Mouse (Mus musculus) liver, adult 2 months (tissue): ENCODE measurements around the gene Pcp2. TPM values are rescaled to one million over a fixed set of nuclear protein-coding genes. Genes with fewer than 3 reads are reported as not detected.

ENCODE experiments used
- DNase-seq: peaks from one replicate; pipeline ENCODE4 v3.0.0-alpha.2; 2011; ENCODE audit warnings: low read depth, low spot score; ENCODE audit errors: extremely low read depth
- H3K27ac ChIP-seq: fragments of 200-500 bp; replicated peaks from 2 replicates; pipeline ENCODE4 v1.5.1; 2012; ENCODE audit warnings: low read depth, mild to moderate bottlenecking, control low read depth, inconsistent platforms, low read length; ENCODE audit not compliant: insufficient read depth
- H3K27me3 ChIP-seq: fragments of 200-500 bp; 2 replicates; pipeline ENCODE4 v1.6.1; 2012; ENCODE audit warnings: mild to moderate bottlenecking, moderate library complexity, low read length, inconsistent platforms; ENCODE audit not compliant: control insufficient read depth, insufficient read depth
- H3K36me3 ChIP-seq: fragments of 200-500 bp; 2 replicates; pipeline ENCODE4 v1.6.1; 2012; ENCODE audit warnings: low read length, inconsistent platforms; ENCODE audit not compliant: control insufficient read depth, insufficient read depth
- H3K4me1 ChIP-seq: fragments of 200-500 bp; 2 replicates; pipeline ENCODE4 v1.6.1; 2011; ENCODE audit warnings: low read length; ENCODE audit not compliant: control insufficient read depth, insufficient read depth
- H3K4me3 ChIP-seq: fragments of 200-500 bp; 2 replicates; pipeline ENCODE4 v1.5.1; 2011; ENCODE audit warnings: low read depth, mild to moderate bottlenecking, control low read depth, low read length, moderate library complexity; ENCODE audit not compliant: insufficient read depth
- H3K79me2 ChIP-seq: fragments of 200-500 bp; 2 replicates; pipeline ENCODE4 v1.6.1; 2012; ENCODE audit warnings: inconsistent platforms, mild to moderate bottlenecking, low read length, moderate library complexity; ENCODE audit not compliant: control insufficient read depth, insufficient read depth
- H3K9ac ChIP-seq: fragments of 200-500 bp; 2 replicates; pipeline ENCODE4 v1.6.1; 2012; ENCODE audit warnings: low read depth, mild to moderate bottlenecking, control low read depth, inconsistent platforms, low read length
- CTCF ChIP-seq: fragments of 200-500 bp; IDR thresholded peaks from 2 replicates; pipeline ENCODE4 v1.5.1; 2011; ENCODE audit warnings: low read depth, low read length, control low read depth
- POLR2A ChIP-seq: fragments of 200-500 bp; IDR thresholded peaks from 2 replicates; pipeline ENCODE4 v1.6.1; 2011; ENCODE audit warnings: low read length, control low read depth; ENCODE audit not compliant: insufficient read depth; ENCODE audit errors: extremely low read depth
- WGBS: fragments of 180-500 bp; shearing (Covaris S2); methylation state at CpG from one replicate; pipeline ENCODE4 v1.1.7; 2018; 5-methylcytosine and 5-hydroxymethylcytosine counted together
- polyA plus RNA-seq: library from polyadenylated mRNA; depleted of rRNA; stranded (reverse); fragments of >200 nt; gene quantifications from 2 replicates; pipeline ENCODE4 v1.2.3, GENCODE M21; 2012
- total RNA-seq: library from RNA; depleted of rRNA; stranded (reverse); fragments of >200 nt; gene quantifications from 2 replicates; pipeline ENCODE4 v1.2.3, GENCODE M21; 2014

Gene Pcp2
- total and polyA plus RNA-seq, 2 experiments: not detected

DNA sequence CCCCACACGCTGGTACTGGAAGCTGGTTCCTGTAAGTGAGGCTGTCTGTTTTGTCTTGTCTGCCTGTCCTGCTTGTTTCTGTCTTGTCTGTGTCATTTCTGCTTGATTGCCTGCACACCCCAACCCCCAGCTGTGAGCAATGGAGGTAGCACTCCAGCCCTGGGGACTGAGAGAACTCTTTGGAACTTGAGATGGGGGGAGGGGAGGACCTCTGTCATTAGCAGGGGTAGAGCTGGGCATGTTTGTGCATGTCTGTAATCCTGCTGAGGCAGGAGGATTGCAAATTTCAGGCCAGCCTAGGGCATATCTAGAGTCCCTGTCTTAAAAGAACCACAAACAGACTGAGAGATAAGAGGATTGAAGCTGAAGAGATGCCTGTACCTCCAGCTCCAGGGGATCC is 26.1 kb downstream of the Pcp2 start:
- Histone ChIP-seq H3K9ac (no peak overlapping the region), H3K27ac (no peak overlapping the region), H3K36me3 (peaks cover 16% of the 10 kb centered on the region), H3K4me1 (no peaks in the 10 kb centered on the region), H3K27me3 (no peaks in the 10 kb centered on the region), H3K4me3 (no peak overlapping the region), H3K79me2 (no peaks in the 10 kb centered on the region; the same call in 1 of the 2 replicates)
- DNase-seq: no peak
- 100% methylated on average over 1 of the region's 1 CpGs for WGBS
- no peak for TF ChIP-seq CTCF
- no peak for TF ChIP-seq POLR2A

- Histone ChIP-seq H3K4me3 (no peak overlapping the region), H3K4me1 (peaks cover 3% of the 10 kb centered on the region), H3K27me3 (no peaks in the 10 kb centered on the region), H3K36me3 (peaks cover 13% of the 10 kb centered on the region; the same call in 1 of the 2 replicates), H3K9ac (no peak overlapping the region), H3K79me2 (peaks cover 8% of the 10 kb centered on the region), H3K27ac (no peak overlapping the region)
- TF ChIP-seq POLR2A (no peak), CTCF (no peak)
- no peak for DNase-seq
- 60% methylated on average over 3 of the region's 3 CpGs for WGBS
These were observed 27.3 kb downstream of the Pcp2 start for GRCm38 (mm10) chr8:3598054-3598453.

DNA sequence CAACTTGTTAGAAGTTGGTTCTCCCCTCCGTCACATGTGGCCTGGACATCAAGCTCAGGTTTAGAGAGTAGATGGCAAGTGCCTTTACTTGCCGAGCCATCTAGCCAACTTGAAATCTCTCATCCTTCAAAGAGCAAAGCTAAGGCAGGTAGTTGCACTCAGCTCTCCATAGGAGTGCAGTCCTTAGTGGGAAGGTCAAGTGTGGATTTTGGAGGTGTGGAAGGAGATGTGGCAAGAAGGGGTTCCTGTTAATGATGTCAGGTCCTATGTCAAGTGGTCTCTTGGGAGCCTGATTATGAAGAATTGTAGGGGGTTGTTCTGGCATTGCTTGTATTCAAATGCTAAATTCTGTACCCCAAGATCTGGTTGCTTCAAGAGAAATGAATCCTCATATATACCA is 30.9 kb downstream of the Pcp2 start:
- H3K27me3 ChIP-seq: no peaks in the 10 kb centered on the region
- TF ChIP-seq POLR2A (no peak), CTCF (no peak)
- H3K9ac ChIP-seq: no peak overlapping the region
- no peak for DNase-seq
- WGBS: 92% methylated on average over 2 of the region's 2 CpGs
- H3K4me3 ChIP-seq: no peak overlapping the region
- H3K27ac ChIP-seq: no peak overlapping the region
- H3K36me3 ChIP-seq: no peaks in the 10 kb centered on the region
- H3K79me2 ChIP-seq: peaks cover 17% of the 10 kb centered on the region
- peaks cover 4% of the 10 kb centered on the region for H3K4me1 ChIP-seq

GRCm38 (mm10) chr8:3593470-3593869 is 31.9 kb downstream of the Pcp2 start:
- H3K79me2 ChIP-seq: peaks cover 20% of the 10 kb centered on the region
- WGBS: 50% methylated on average over 3 of the region's 3 CpGs
- H3K4me1 ChIP-seq: peaks cover 6% of the 10 kb centered on the region
- H3K36me3 ChIP-seq: no peaks in the 10 kb centered on the region
- TF ChIP-seq CTCF (no peak), POLR2A (no peak)
- no peak overlapping the region for H3K9ac ChIP-seq
- H3K4me3 ChIP-seq: no peak overlapping the region
- H3K27ac ChIP-seq: no peak overlapping the region
- no peaks in the 10 kb centered on the region for H3K27me3 ChIP-seq
- DNase-seq: peak; percentile 67

DNA sequence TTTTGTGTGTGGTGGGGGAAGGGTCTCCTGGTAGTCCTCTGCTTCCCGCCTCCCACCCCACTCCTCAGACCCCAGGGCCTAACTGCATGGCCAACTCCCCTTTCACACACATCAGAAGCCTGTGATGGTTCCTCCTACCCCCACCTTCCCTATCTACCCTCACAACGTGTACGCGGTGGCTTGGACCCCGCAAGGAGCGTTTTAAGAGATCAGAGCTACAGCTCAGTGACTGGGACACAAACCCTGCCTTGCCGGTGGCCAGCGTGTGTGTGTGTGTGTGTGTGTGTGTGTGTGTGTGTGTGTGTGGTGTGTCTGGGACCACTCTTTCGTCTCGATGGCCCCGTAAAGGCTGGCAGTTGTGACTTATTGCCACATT is 37.1 kb downstream of the Pcp2 start:
- no peaks in the 10 kb centered on the region for H3K36me3 ChIP-seq
- H3K4me3 ChIP-seq: peak overlapping the region; percentile 91
- no peaks in the 10 kb centered on the region for H3K27me3 ChIP-seq
- peak overlapping the region; percentile 91 for H3K9ac ChIP-seq
- H3K4me1 ChIP-seq: peaks cover 6% of the 10 kb centered on the region; the same call in 1 of the 2 replicates
- peak overlapping the region; percentile 71 for H3K27ac ChIP-seq
- TF ChIP-seq POLR2A (no peak), CTCF (no peak)
- 10% methylated on average over 11 of the region's 11 CpGs for WGBS
- DNase-seq: no peak
- peaks cover 23% of the 10 kb centered on the region for H3K79me2 ChIP-seq

DNA sequence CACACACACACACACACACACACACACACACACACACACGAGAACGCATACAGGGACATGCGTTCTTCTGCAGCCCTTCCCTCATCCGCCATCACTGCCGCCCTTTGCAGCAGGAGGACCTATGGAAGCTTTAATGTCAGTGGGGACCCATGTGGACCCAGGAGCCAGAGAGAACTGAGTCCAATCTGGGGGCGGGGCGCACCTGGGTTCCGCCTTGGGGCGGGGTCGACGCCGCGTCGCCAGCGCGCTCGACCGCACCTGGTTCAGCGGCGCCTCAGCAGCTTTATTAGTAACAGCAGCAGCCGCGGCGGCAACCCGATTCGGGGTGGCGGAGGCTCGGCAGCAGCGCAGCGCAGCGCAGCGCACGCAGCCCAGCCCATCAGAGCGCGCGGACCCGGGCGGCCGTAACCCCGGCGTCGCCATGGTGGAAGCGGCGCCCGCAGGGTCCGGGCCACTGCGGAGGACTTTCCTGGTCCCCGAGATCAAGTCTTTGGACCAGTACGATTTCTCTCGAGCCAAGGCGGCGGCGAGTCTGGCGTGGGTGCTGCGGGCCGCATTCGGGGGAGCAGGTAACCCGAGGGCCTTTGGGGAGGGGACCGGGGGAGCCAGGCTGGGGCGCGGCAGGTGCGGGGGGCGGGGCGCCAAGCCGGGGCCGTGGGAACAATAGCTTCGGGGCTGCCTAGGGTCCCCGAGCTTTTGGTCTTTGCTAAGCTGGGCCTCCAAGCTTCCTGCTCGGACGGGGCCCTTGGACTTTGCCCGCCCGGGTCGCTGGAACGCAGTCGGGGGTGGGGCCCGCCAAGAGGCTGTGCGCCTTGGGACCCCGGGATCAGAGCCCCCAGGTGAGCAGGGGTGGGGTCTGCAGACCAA is 37.7 kb downstream of the Pcp2 start:
- no peaks in the 10 kb centered on the region for H3K27me3 ChIP-seq
- peak overlapping the region; percentile 91 for H3K4me3 ChIP-seq
- peak overlapping the region; percentile 91 for H3K9ac ChIP-seq
- TF ChIP-seq POLR2A (peak; percentile 88; the same call in 1 of the 2 replicates), CTCF (no peak)
- H3K79me2 ChIP-seq: peaks cover 16% of the 10 kb centered on the region
- H3K27ac ChIP-seq: peak overlapping the region; percentile 71
- peak; percentile 48 for DNase-seq
- H3K4me1 ChIP-seq: peaks cover 5% of the 10 kb centered on the region; the same call in 1 of the 2 replicates
- H3K36me3 ChIP-seq: no peaks in the 10 kb centered on the region
- WGBS: 1% methylated on average over 73 of the region's 77 CpGs
